Mouse (Mus musculus): ENCODE measurements at regions not wholly inside any gene's neighbourhood (a gene's known extent, or its start where the extent isn't known, plus 50 kb on each side); places are given as distances from the start of the nearest gene placed in this dataset.

DNA sequence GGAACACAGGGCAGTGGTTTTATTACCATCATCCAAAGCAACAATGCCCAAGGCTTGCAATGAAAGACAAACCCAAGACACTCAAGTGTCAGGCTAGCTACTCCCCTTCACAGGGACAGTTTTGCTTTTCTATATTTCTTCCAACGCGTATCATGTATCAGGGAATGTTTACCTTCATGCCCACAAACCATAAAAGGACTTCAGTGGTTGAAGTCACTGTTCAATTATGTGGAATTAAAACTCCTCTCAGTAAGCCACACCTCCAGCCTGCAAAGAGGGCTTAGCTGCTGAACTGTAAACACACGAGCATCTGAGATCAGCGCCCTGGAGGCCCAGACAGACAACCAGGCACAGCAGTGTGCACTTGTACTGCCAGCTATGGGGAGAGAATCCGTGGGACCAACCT, 154.5 kb upstream of the Rbms3 start:
- no peaks in the 10 kb centered on the region for H3K27me3 ChIP-seq (ENCODE audit: control insufficient read depth, insufficient read depth, low read length)
- ATAC-seq (ENCODE audit: low FRiP score, low TSS enrichment), result no peak
- no peak for TF ChIP-seq EP300 (optimal IDR thresholded peaks at IDR 0.05)
- TF ChIP-seq CTCF (IDR thresholded peaks at IDR 0.05; ENCODE audit: low read depth), result no peak
- H3K9me3 ChIP-seq (ENCODE audit: control insufficient read depth, low read length), result no peaks in the 10 kb centered on the region
- H3K4me2 ChIP-seq (replicated peaks; ENCODE audit: low read depth), result no peak overlapping the region
- no peak overlapping the region for H3K4me3 ChIP-seq (ENCODE audit: low read depth, low read length)
- DNase-seq (ENCODE audit: low spot score), result no peak
- H3K4me1 ChIP-seq (replicated peaks; ENCODE audit: control insufficient read depth, insufficient read depth), result no peaks in the 10 kb centered on the region
- H3K27ac ChIP-seq (replicated peaks), result no peak overlapping the region
- no peaks in the 10 kb centered on the region for H3K36me3 ChIP-seq (ENCODE audit: control insufficient read depth, insufficient read depth, low read length)
- no peak overlapping the region for H3K9ac ChIP-seq (ENCODE audit: low read length)
- 39% methylated on average over 5 of the region's 5 CpGs for WGBS

DNA sequence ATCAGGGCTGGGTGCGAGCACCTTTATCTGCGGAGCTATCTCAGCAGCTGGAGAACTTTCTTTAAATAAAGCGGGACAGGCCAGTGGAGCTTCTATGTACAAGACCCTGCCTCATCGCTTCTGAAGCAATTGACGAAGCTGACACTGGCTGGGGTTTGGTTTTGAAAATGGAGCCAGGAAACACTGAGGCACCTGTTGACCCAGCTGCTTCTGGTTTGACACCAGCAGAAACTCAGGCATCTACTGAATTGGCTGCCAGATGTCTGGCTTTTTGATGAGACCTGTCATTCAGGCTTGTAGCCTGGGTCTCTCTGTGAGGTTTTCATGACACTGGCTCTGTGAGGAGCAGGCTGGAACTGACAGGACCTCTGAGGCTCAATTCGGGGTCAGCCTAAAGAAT, 124.9 kb upstream of the Rbms3 start:
- Histone ChIP-seq H3K4me2 (replicated peaks; ENCODE audit: low read depth) (no peak overlapping the region), H3K4me3 (ENCODE audit: low read depth, low read length) (no peak overlapping the region), H3K27me3 (ENCODE audit: control insufficient read depth, insufficient read depth, low read length) (no peaks in the 10 kb centered on the region), H3K36me3 (ENCODE audit: control insufficient read depth, insufficient read depth, low read length) (no peaks in the 10 kb centered on the region), H3K4me1 (replicated peaks; ENCODE audit: control insufficient read depth, insufficient read depth) (no peaks in the 10 kb centered on the region), H3K27ac (replicated peaks) (no peak overlapping the region), H3K9me3 (ENCODE audit: control insufficient read depth, low read length) (no peaks in the 10 kb centered on the region), H3K9ac (ENCODE audit: low read length) (no peak overlapping the region)
- no peak for TF ChIP-seq CTCF (IDR thresholded peaks at IDR 0.05; ENCODE audit: low read depth)
- TF ChIP-seq EP300 (optimal IDR thresholded peaks at IDR 0.05), result no peak
- 89% methylated on average over 6 of the region's 6 CpGs for WGBS
- no peak for ATAC-seq (ENCODE audit: low FRiP score, low TSS enrichment)
- no peak for DNase-seq (ENCODE audit: low spot score)

DNA sequence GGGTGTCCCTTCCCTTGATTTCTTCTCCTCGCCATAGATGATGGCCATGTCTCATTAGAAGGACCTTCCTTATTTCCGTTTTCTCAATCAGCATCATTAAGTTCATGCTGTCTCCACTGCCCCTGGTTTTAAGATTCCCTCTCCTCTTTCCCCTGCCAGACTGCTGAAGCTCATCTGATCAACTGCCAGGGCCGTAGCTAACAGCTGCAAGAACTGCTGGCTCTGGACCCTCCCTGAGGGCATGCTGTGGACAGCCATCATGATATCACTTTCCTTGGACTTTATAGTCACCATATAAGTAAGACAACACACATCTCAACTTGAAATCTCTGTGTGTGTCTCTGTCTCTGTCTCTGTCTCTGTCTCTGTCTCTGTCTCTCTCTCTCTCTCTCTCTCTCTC, 123.8 kb upstream of the Rbms3 start:
- 69% methylated on average over 3 of the region's 3 CpGs for WGBS
- H3K9me3 ChIP-seq (ENCODE audit: control insufficient read depth, low read length), result no peaks in the 10 kb centered on the region

DNA sequence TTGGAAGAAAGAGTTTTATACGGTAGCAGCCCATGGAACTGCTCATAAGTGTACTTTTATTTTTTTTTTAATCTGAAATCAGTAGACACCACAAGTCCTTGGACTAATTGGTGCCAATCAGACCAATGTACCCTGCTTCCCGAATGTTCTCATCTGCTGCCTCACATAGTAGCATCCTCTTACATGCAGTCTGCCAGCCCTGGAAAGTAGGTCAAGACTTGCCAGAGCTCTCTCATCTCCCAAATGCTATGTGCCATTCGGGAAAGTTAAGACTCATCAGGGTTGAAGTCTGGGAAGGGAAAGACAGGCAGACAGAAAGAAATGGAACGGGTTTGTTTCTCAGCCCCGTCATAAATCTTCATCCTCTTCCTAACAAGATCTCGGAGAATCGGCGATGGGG, 115.2 kb upstream of the Rbms3 start:
- no peaks in the 10 kb centered on the region for H3K4me1 ChIP-seq (replicated peaks; ENCODE audit: control insufficient read depth, insufficient read depth)
- no peak overlapping the region for H3K9ac ChIP-seq (ENCODE audit: low read length)
- DNase-seq (ENCODE audit: low spot score) (no peak), ATAC-seq (ENCODE audit: low FRiP score, low TSS enrichment) (no peak)
- no peaks in the 10 kb centered on the region for H3K9me3 ChIP-seq (ENCODE audit: control insufficient read depth, low read length)
- H3K27ac ChIP-seq (replicated peaks), result no peak overlapping the region
- WGBS, result 94% methylated on average over 8 of the region's 8 CpGs
- TF ChIP-seq CTCF (IDR thresholded peaks at IDR 0.05; ENCODE audit: low read depth), result no peak
- no peak for TF ChIP-seq EP300 (optimal IDR thresholded peaks at IDR 0.05)
- H3K36me3 ChIP-seq (ENCODE audit: control insufficient read depth, insufficient read depth, low read length), result no peaks in the 10 kb centered on the region
- H3K27me3 ChIP-seq (ENCODE audit: control insufficient read depth, insufficient read depth, low read length), result no peaks in the 10 kb centered on the region
- no peak overlapping the region for H3K4me2 ChIP-seq (replicated peaks; ENCODE audit: low read depth)
- H3K4me3 ChIP-seq (ENCODE audit: low read depth, low read length), result no peak overlapping the region

More for the DNA sequence above, 123.8 kb upstream of the Rbms3 start:
- TF ChIP-seq EP300 (optimal IDR thresholded peaks at IDR 0.05), result no peak
- no peak for TF ChIP-seq CTCF (IDR thresholded peaks at IDR 0.05; ENCODE audit: low read depth)
- Histone ChIP-seq H3K36me3 (ENCODE audit: control insufficient read depth, insufficient read depth, low read length) (no peaks in the 10 kb centered on the region), H3K27me3 (ENCODE audit: control insufficient read depth, insufficient read depth, low read length) (no peaks in the 10 kb centered on the region), H3K9ac (ENCODE audit: low read length) (no peak overlapping the region), H3K4me1 (replicated peaks; ENCODE audit: control insufficient read depth, insufficient read depth) (no peaks in the 10 kb centered on the region), H3K4me3 (ENCODE audit: low read depth, low read length) (no peak overlapping the region), H3K4me2 (replicated peaks; ENCODE audit: low read depth) (no peak overlapping the region), H3K27ac (replicated peaks) (no peak overlapping the region)
- ATAC-seq (ENCODE audit: low FRiP score, low TSS enrichment) (no peak), DNase-seq (ENCODE audit: low spot score) (no peak)

DNA sequence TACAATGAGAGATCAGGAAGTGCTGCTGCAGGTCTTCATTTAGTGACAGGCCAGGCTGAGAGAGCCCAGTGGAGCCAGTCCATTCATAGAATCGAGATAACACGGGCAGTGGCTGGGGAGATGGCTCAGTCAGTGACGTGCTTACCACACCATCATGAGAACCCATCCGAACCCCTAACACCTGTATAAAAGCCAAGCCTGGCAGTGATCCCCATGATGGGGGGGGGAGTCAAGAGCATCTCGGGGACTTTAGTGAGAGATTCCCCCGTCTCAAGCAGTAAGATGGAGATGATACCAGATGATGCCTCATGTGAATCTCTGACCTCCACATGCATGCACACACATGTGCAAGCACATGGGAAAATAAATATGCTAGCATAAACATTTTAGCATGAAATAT, 99.7 kb upstream of the Rbms3 start:
- DNase-seq (ENCODE audit: low spot score), result no peak
- Histone ChIP-seq H3K9ac (ENCODE audit: low read length) (no peak overlapping the region), H3K36me3 (ENCODE audit: control insufficient read depth, insufficient read depth, low read length) (no peaks in the 10 kb centered on the region), H3K27ac (replicated peaks) (no peak overlapping the region), H3K27me3 (ENCODE audit: control insufficient read depth, insufficient read depth, low read length) (no peaks in the 10 kb centered on the region), H3K9me3 (ENCODE audit: control insufficient read depth, low read length) (no peaks in the 10 kb centered on the region), H3K4me2 (replicated peaks; ENCODE audit: low read depth) (no peak overlapping the region), H3K4me3 (ENCODE audit: low read depth, low read length) (no peak overlapping the region), H3K4me1 (replicated peaks; ENCODE audit: control insufficient read depth, insufficient read depth) (no peaks in the 10 kb centered on the region)
- 91% methylated on average over 6 of the region's 6 CpGs for WGBS
- ATAC-seq (ENCODE audit: low FRiP score, low TSS enrichment), result no peak
- TF ChIP-seq EP300 (optimal IDR thresholded peaks at IDR 0.05) (no peak), CTCF (IDR thresholded peaks at IDR 0.05; ENCODE audit: low read depth) (no peak)

DNA sequence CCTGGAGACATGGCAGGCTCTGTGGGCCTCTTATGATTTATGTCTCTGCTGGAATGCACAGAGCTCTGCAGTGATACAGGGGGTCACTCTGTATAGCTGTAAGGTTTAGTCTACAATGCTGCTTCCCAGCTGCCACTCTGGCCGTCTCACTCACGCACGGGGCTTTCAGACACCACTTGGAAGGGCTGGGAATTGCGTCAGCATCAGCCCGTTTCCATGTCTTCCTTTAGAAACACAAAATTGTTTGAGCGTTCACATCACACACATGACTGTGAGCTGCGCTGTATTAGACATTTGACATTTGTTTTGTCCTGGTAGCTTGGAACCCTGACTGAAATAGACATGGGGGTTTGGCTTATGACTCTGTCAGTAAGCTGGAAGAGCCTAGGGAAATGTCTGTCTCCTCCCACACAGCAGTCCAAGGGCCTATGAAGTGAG, 90.5 kb upstream of the Rbms3 start:
- Histone ChIP-seq H3K4me1 (replicated peaks; ENCODE audit: control insufficient read depth, insufficient read depth) (0 out of 2 replicates have a peak, but pooled peaks cover under 1% of the 10 kb centered on the region), H3K4me3 (ENCODE audit: low read depth, low read length) (no peak overlapping the region), H3K9me3 (ENCODE audit: control insufficient read depth, low read length) (no peaks in the 10 kb centered on the region), H3K27me3 (ENCODE audit: control insufficient read depth, insufficient read depth, low read length) (no peaks in the 10 kb centered on the region), H3K27ac (replicated peaks) (no peak overlapping the region), H3K4me2 (replicated peaks; ENCODE audit: low read depth) (no peak overlapping the region), H3K9ac (ENCODE audit: low read length) (no peak overlapping the region), H3K36me3 (ENCODE audit: control insufficient read depth, insufficient read depth, low read length) (no peaks in the 10 kb centered on the region)
- 42% methylated on average over 7 of the region's 7 CpGs for WGBS
- ATAC-seq (ENCODE audit: low FRiP score, low TSS enrichment) (peak; percentile 54; the same call in 1 of the 2 replicates), DNase-seq (ENCODE audit: low spot score) (no peak)
- TF ChIP-seq EP300 (optimal IDR thresholded peaks at IDR 0.05) (no peak), CTCF (IDR thresholded peaks at IDR 0.05; ENCODE audit: low read depth) (no peak)

Measured in stomach, postnatal 0 days (tissue).